Mouse (Mus musculus) heart, adult 2 months (tissue): Measurements from ENCODE around the gene 5730522E02Rik.

Source experiments
- CTCF ChIP-seq: fragments of 200-600 bp; IDR thresholded peaks from 2 replicates; pipeline ENCODE4 v1.8.1; 2022; ENCODE audit warnings: antibody characterized with exemption, mild to moderate bottlenecking, moderate library complexity
- EP300 ChIP-seq: fragments of 200-500 bp; IDR thresholded peaks from 2 replicates; pipeline ENCODE4 v1.6.1; 2011; ENCODE audit warnings: low read depth, low read length, control low read depth; ENCODE audit not compliant: insufficient read depth
- POLR2A ChIP-seq: fragments of 200-500 bp; IDR thresholded peaks from 2 replicates; pipeline ENCODE4 v1.6.1; 2011; ENCODE audit warnings: mild to moderate bottlenecking, low read depth, low read length, control low read depth; ENCODE audit not compliant: insufficient read depth

DNA sequence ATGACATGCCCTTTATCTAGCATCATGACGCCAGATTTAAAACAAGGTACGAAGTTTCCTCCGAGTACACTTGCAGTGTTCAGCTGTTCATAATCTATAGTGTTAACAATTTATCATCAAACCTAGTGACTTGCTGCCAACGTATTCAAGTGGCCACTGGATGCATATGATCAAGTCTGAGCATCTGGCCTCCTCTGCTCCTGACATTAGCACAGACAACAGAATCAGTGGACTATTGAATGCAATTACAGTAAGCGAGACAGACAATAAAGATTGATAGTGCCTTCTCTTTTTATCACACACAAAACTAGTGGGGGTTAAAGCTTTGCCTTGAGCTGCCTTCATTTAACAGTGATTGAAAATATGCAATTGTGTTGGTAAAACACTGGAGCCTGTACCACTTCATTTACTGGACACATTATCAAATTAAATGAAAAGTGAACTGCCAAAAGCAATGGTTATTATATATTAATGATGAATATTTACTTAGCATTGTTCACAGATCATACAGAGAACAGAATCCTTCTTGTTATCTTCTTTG is 231.8 kb downstream of the 5730522E02Rik start:
- no peak for TF ChIP-seq POLR2A
- no peak for TF ChIP-seq EP300
- no peak for TF ChIP-seq CTCF
